Mouse (Mus musculus) liver, embryonic 15.5 days (tissue): ENCODE measurements around the gene Hist2h2be. TPM values are rescaled to one million over a fixed set of nuclear protein-coding genes. Genes with fewer than 3 reads are reported as not detected.
"Not testable (repeated sequence)": the region's sequence is repeated elsewhere in the genome, so short reads cannot be mapped to it uniquely, and the experiment has no call there.

Source experiments
- ATAC-seq: fragments of 200-750 bp; cut with Nextera tagmentation; 2 replicates; pipeline ENCODE4 v1.8.0; 2017; ENCODE audit warnings: moderate number of reproducible peaks, mild to moderate bottlenecking, moderate library complexity; ENCODE audit not compliant: insufficient read depth
- H3K27ac ChIP-seq: fragments of 300-500 bp; sonication (generic); replicated peaks from 2 replicates; pipeline ENCODE4 v1.5.1; 2015; ENCODE audit warnings: mild to moderate bottlenecking, inconsistent platforms
- H3K27me3 ChIP-seq: fragments of 300-500 bp; sonication (generic); 2 replicates; pipeline ENCODE4 v1.6.1; 2015; ENCODE audit warnings: mild to moderate bottlenecking, inconsistent platforms
- H3K36me3 ChIP-seq: fragments of 300-500 bp; sonication (generic); replicated peaks from 2 replicates; pipeline ENCODE4 v1.6.1; 2015; ENCODE audit warnings: moderate library complexity, mild to moderate bottlenecking, inconsistent platforms
- H3K4me1 ChIP-seq: fragments of 300-500 bp; sonication (generic); replicated peaks from 2 replicates; pipeline ENCODE4 v1.6.1; 2015; ENCODE audit warnings: inconsistent platforms
- H3K4me2 ChIP-seq: fragments of 300-500 bp; sonication (generic); 2 replicates; pipeline ENCODE4 v1.6.1; 2015; ENCODE audit warnings: moderate library complexity, mild to moderate bottlenecking, inconsistent platforms
- H3K4me3 ChIP-seq: fragments of 300-500 bp; sonication (generic); replicated peaks from 2 replicates; pipeline ENCODE4 v1.5.1; 2015; ENCODE audit warnings: mild to moderate bottlenecking, inconsistent platforms
- H3K9ac ChIP-seq: fragments of 300-500 bp; sonication (generic); 2 replicates; pipeline ENCODE4 v1.6.1; 2015; ENCODE audit warnings: moderate library complexity, mild to moderate bottlenecking, inconsistent platforms
- H3K9me3 ChIP-seq: fragments of 300-500 bp; sonication (generic); replicated peaks from 2 replicates; pipeline ENCODE4 v1.6.1; 2016; ENCODE audit warnings: inconsistent platforms
- WGBS: fragments of 180-500 bp; shearing (Covaris S2); methylation state at CpG from one replicate; pipeline ENCODE4 v1.1.7; 2015; ENCODE audit warnings: mixed read lengths; ENCODE audit not compliant: insufficient replicate concordance; 5-methylcytosine and 5-hydroxymethylcytosine counted together
- polyA plus RNA-seq: library from polyadenylated mRNA; unstranded; fragments of >200 nt; fragmentation: Nextera tagmentation; extraction: Ambion mirVana; gene quantifications from 2 replicates; pipeline ENCODE4 v1.2.1, GENCODE M21; 2015

The Hist2h2be gene
- polyA plus RNA-seq, 1 experiment from 2014 or later, result 6.5 TPM

GRCm38 (mm10) chr3:96230910-96231757 is 10.2 kb downstream of the Hist2h2be start:
- no peak for ATAC-seq
- H3K4me2 ChIP-seq, result no peak overlapping the region
- H3K27ac ChIP-seq, result no peak overlapping the region
- 60% methylated on average over 4 of the region's 4 CpGs for WGBS
- no peaks in the 10 kb centered on the region for H3K27me3 ChIP-seq
- H3K36me3 ChIP-seq, result no peaks in the 10 kb centered on the region
- no peak overlapping the region for H3K4me3 ChIP-seq
- peaks cover 22% of the 10 kb centered on the region for H3K4me1 ChIP-seq
- H3K9ac ChIP-seq, result no peak overlapping the region
- no peaks in the 10 kb centered on the region for H3K9me3 ChIP-seq

DNA sequence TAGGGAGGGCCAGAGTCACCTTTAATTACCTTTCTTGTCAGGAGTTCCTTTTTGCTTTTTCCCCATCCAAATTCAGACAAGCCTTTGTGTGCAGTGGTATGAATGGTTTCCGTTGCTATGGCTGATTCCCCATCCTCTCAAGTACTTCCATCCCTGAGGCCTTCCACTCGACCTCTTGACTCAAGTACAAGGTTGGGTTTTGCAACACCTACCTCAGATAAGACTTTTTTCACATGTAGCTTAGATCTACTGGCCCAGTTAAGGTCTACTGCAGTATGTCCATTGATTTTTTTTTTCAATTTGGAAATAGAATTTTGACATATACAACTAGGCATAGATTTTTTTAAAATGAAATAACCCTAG is 10.8 kb downstream of the Hist2h2be start:
- no peak for ATAC-seq

GRCm38 (mm10) chr3:96234914-96235313 is 14.0 kb downstream of the Hist2h2be start:
- WGBS, result 72% methylated on average over 2 of the region's 2 CpGs

More for the DNA sequence above, 10.8 kb downstream of the Hist2h2be start:
- Histone ChIP-seq H3K36me3 (no peaks in the 10 kb centered on the region), H3K4me2 (no peak overlapping the region), H3K4me3 (no peak overlapping the region), H3K27me3 (no peaks in the 10 kb centered on the region), H3K27ac (no peak overlapping the region), H3K9ac (no peak overlapping the region), H3K9me3 (no peaks in the 10 kb centered on the region), H3K4me1 (peaks cover 22% of the 10 kb centered on the region)
- 38% methylated on average over 2 of the region's 2 CpGs for WGBS

GRCm38 (mm10) chr3:96235836-96236235 is 14.9 kb downstream of the Hist2h2be start:
- peak overlapping the region; percentile 19 for H3K9ac ChIP-seq
- WGBS, result 75% methylated on average over 3 of the region's 3 CpGs
- H3K27me3 ChIP-seq, result no peaks in the 10 kb centered on the region
- no peak for ATAC-seq
- H3K4me1 ChIP-seq, result peaks cover 32% of the 10 kb centered on the region
- peak overlapping the region; percentile 75 for H3K4me2 ChIP-seq
- peak overlapping the region; percentile 65 for H3K4me3 ChIP-seq
- no peaks in the 10 kb centered on the region for H3K9me3 ChIP-seq
- no peaks in the 10 kb centered on the region for H3K36me3 ChIP-seq
- H3K27ac ChIP-seq, result peak overlapping the region; percentile 95

More at GRCm38 (mm10) chr3:96234914-96235313, 14.0 kb downstream of the Hist2h2be start:
- Histone ChIP-seq H3K9ac (no peak overlapping the region), H3K27ac (peak overlapping the region; percentile 95; the same call in 1 of the 2 replicates), H3K36me3 (no peaks in the 10 kb centered on the region), H3K27me3 (no peaks in the 10 kb centered on the region), H3K4me3 (0 out of 2 replicates have a peak overlapping the region, but pooled peaks have one; percentile 65), H3K4me1 (peaks cover 30% of the 10 kb centered on the region), H3K9me3 (no peaks in the 10 kb centered on the region), H3K4me2 (no peak overlapping the region)
- ATAC-seq, result no peak

GRCm38 (mm10) chr3:96236834-96237334 is 16.0 kb downstream of the Hist2h2be start:
- Histone ChIP-seq H3K4me1 (peaks cover 38% of the 10 kb centered on the region), H3K9me3 (no peaks in the 10 kb centered on the region), H3K36me3 (no peaks in the 10 kb centered on the region), H3K4me3 (peak overlapping the region; percentile 65), H3K27me3 (no peaks in the 10 kb centered on the region), H3K4me2 (peak overlapping the region; percentile 75), H3K27ac (peak overlapping the region; percentile 95), H3K9ac (peak overlapping the region; percentile 77)
- ATAC-seq, result no peak
- whole genome bisulfite sequencing, result 66% methylated on average over 4 of the region's 4 CpGs

- H3K4me2 ChIP-seq, result peak overlapping the region; percentile 75
- H3K36me3 ChIP-seq, result no peaks in the 10 kb centered on the region
- H3K27ac ChIP-seq, result peak overlapping the region; percentile 95
- H3K4me3 ChIP-seq, result peak overlapping the region; percentile 65
- H3K9me3 ChIP-seq, result no peaks in the 10 kb centered on the region
- peak overlapping the region; percentile 77 for H3K9ac ChIP-seq
- ATAC-seq, result no peak
- H3K27me3 ChIP-seq, result no peaks in the 10 kb centered on the region
- peaks cover 42% of the 10 kb centered on the region for H3K4me1 ChIP-seq
- 22% methylated on average over 7 of the region's 7 CpGs for WGBS
Observed at GRCm38 (mm10) chr3:96237335-96237903, 16.5 kb downstream of the Hist2h2be start.

GRCm38 (mm10) chr3:96237904-96238511 is 17.1 kb downstream of the Hist2h2be start:
- no peaks in the 10 kb centered on the region for H3K9me3 ChIP-seq
- no peaks in the 10 kb centered on the region for H3K27me3 ChIP-seq
- H3K9ac ChIP-seq, result peak overlapping the region; percentile 77
- peak overlapping the region; percentile 75 for H3K4me2 ChIP-seq
- peak overlapping the region; percentile 65 for H3K4me3 ChIP-seq
- H3K36me3 ChIP-seq, result no peaks in the 10 kb centered on the region
- WGBS, result under 1% methylated on average over 12 of the region's 12 CpGs
- peaks cover 47% of the 10 kb centered on the region for H3K4me1 ChIP-seq
- peak overlapping the region; percentile 95 for H3K27ac ChIP-seq
- ATAC-seq, result no peak

GRCm38 (mm10) chr3:96238954-96239793 is 18.3 kb downstream of the Hist2h2be start, which contains the start of gene Hist2h3c2:
Gene Hist2h3c2 (minus strand): TSS chr3:96239127.
- WGBS, result 0% methylated on average over 27 of the region's 68 CpGs
- Histone ChIP-seq H3K4me3 (peak within 1 kb of the TSS; percentile 65), H3K4me1 (peaks cover 58% of the 10 kb centered on the region), H3K4me2 (peak within 1 kb of the TSS; percentile 75), H3K27ac (peak within 1 kb of the TSS; percentile 95), H3K9ac (peak within 1 kb of the TSS; percentile 77)
- not testable (repeated sequence) for H3K9me3 ChIP-seq, H3K36me3 ChIP-seq, H3K27me3 ChIP-seq
- peak; percentile 81 for ATAC-seq

DNA sequence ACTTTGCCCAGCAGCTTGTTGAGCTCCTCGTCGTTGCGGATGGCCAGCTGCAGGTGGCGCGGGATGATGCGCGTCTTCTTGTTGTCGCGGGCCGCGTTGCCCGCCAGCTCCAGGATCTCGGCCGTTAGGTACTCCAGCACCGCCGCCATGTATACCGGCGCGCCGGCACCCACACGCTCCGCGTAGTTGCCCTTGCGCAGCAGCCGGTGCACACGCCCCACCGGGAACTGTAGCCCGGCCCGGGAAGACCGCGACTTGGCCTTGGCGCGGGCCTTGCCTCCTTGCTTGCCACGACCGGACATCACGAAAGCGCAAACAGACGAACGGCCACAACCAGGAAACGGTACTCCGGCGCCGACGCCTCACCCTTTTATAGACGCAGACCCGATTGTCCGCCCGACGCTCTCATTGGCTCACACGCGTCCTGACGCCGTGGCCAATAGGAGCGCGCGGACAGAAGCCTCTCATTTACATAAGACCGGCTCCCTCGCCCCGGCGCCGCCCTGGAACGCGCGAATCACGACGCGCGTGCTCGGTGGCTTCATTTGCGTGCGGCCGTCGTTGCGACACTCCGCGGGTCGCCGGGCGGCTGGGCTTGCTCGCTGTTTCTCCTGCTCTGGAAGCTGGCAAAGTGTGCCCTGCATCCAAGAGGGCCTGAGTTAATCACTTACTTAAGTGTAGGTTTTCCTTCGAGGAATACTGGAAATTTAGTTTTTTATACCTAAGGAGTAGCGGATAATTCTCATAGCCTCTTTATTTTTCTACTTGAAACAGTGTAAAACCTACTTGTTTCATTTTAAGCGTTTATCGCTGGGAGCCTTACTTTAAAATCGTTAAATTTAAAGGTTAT is 19.3 kb downstream of the Hist2h2be start, which contains the start of gene Hist2h2aa2:
TSS of gene Hist2h2aa2 (minus strand) at position 328 of the 850 bp plus-strand sequence.
- H3K4me3 ChIP-seq, result peak within 1 kb of the TSS; percentile 47
- H3K27me3 ChIP-seq, H3K9me3 ChIP-seq, H3K36me3 ChIP-seq: not testable (repeated sequence)
- peaks cover 63% of the 10 kb centered on the region for H3K4me1 ChIP-seq
- peak; percentile 61 for ATAC-seq
- 2% methylated on average over 44 of the region's 85 CpGs for WGBS
- peak within 1 kb of the TSS; percentile 98 for H3K27ac ChIP-seq
- H3K9ac ChIP-seq, result peak within 1 kb of the TSS; percentile 52
- peak within 1 kb of the TSS; percentile 64 for H3K4me2 ChIP-seq

- Histone ChIP-seq H3K9me3 (no peaks in the 10 kb centered on the region), H3K36me3 (no peaks in the 10 kb centered on the region), H3K4me2 (peak overlapping the region; percentile 64), H3K9ac (peak overlapping the region; percentile 52), H3K27ac (peak overlapping the region; percentile 98), H3K27me3 (no peaks in the 10 kb centered on the region), H3K4me1 (peaks cover 57% of the 10 kb centered on the region), H3K4me3 (peak overlapping the region; percentile 38)
- no peak for ATAC-seq
- WGBS, result 79% methylated on average over 9 of the region's 9 CpGs
Observed at GRCm38 (mm10) chr3:96240799-96241197, 19.9 kb downstream of the Hist2h2be start.
